Mouse (Mus musculus) neutrophil, adult 5-6 weeks (primary cell): Measurements from ENCODE around the gene Tbc1d15. TPM values are rescaled to one million over a fixed set of nuclear protein-coding genes. Genes with fewer than 3 reads are reported as not detected.

Experiments
- ATAC-seq: fragments of 151-379, 151-347 bp; 2 replicates; pipeline ENCODE4 v1.8.0; 2017; ENCODE audit warnings: mild to moderate bottlenecking, moderate TSS enrichment; ENCODE audit not compliant: insufficient number of reproducible peaks, poor library complexity, low FRiP score, severe bottlenecking; ENCODE audit errors: extremely low read depth
- total RNA-seq: library from RNA; stranded (forward); fragments of 200-1000 nt; gene quantifications from 2 replicates; pipeline ENCODE4 v1.2.3, GENCODE M21; 2017

Gene Tbc1d15
- total RNA-seq, result 113 and 149 TPM in 2 replicates

DNA sequence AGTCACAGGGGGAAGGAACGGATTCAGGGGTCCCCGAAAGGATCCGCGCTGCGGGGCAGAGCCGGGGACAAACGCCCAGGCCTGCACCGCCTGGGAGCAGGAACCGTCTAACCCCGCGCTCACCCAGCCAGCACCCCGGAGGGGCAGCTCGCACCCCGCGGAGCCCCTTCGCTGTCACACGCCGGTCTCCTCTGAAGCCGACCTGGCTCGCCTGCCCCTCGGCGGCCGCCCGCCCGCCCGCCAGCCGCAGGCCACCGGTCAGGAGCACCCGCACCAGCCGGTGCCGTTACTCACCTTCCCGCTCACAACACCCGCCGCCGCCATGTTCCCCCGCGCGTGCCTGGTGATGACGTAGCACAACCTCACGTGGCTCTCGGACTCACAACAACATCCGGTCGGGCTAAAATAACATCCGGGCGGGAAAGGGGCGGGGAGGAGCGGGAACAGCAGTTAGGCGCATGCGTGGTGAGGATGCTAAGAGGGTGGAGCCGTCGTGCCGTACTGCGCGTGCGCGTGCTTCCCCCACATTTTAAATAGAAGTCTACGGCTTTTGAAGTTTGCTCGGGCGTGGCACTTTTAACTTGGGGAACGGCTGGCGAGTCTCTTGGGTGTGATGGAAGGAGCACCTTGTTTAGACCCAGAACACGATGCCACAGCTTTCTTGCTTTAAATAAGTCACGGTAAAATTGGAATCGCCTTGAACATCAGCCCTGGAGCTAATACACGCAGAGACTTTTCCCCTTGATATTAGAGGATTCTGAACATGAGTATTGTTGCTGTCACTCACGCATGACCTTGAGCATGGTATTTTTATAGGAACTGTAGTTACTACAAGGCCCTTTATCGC is at the start of gene Tbc1d15:
TSS of gene Tbc1d15 (minus strand) at position 380 of the 847 bp plus-strand sequence.
- peak; percentile 91 for ATAC-seq

DNA sequence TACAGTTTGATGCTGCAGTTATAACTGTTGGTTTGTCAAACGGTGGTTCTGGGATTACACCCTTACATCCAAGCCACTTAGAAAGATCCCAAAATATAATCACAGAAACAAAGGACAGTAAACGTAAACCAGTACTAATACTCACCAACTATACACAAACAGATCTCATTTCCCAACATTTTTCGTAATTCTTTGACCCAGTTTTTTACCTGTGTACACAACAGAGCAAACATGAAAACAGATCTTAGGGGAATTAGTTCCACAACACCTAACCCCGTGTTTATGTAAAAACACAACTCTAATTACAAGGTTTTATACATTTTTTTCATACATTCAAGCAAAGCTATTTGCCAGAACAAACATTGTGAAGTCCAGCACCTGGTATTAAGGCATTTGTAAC is 47.4 kb upstream of the Tbc1d15 start:
- ATAC-seq, result no peak

DNA sequence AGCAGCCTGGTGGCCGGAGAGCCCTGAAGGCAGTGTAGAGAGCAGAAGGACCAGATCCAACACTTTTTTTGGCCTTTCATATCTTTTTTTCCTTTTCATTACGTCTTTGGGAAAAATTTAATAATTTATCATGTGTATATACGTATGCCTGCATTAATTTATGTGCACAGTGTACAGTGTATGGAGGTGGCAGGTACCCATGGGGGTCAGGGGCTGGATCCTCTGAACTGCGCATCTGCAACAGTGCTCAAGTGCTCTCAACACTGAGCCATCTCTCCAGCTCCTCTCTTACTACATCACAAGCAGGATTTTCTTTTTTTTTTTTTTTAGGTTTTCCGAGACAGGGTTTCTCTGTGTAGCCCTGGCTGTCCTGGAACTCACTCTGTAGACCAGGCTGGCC is 46.3 kb upstream of the Tbc1d15 start:
- ATAC-seq, result no peak

DNA sequence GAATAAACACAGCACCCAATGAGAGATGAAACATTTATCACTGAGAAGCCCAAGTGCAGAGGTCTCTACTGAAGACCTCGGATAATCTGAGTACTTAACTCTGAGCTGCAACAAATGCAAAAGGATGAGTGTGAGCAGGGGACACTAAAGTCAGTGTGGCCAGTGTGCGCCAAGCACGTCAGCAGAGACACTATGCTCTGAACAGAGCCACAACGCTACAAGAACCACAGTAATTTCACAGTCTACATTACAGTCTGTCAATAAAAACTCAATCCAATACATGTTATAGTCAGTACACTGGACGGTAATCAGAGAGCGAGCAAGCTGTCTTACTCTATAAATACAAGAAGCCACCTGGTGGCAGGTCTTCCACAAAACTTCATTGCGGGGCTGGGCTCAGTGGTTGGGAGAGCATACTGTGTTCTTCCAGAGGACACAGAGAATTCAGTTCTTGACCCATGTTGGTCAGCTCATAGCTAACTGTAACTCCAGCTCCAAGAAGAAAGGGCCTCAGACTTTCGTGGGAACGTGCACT is 45.2 kb upstream of the Tbc1d15 start:
- no peak for ATAC-seq

DNA sequence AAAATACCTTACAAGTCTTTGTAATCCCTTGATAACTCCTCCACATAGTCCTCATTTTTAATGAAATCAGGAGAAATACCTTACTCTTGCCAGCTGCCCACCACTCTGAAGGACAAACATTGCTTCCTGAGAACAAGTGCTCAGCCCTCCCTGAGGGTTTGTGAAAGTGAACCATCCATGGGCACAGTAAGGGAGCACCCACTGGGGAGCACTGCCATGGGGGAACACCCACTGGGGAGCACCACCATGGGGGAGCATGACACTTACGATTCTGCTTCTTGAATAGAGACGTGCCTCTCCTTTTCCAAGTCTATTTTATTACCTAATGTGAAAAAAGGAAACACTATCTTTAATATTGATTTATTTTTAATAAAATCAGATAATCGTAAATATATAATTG is 43.9 kb upstream of the Tbc1d15 start:
- ATAC-seq, result no peak

DNA sequence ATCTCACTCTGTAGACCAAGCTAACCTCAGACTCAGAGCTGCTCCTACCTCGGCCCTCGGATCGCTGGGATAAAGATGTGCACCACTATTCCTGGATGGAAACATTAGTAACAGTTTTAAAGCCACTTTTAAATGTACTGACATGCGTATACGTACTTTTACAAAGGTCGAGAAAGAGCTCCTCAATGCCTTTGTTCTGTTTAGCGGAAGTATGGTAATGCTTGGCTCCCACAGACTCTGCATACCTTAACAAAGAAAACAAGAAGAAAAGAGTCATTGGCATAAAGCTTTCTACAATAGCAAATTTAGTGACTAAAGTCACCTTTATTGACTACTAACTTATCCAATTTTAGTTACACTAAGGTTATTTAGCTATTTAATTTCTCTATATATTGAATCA is 43.4 kb upstream of the Tbc1d15 start:
- no peak for ATAC-seq

DNA sequence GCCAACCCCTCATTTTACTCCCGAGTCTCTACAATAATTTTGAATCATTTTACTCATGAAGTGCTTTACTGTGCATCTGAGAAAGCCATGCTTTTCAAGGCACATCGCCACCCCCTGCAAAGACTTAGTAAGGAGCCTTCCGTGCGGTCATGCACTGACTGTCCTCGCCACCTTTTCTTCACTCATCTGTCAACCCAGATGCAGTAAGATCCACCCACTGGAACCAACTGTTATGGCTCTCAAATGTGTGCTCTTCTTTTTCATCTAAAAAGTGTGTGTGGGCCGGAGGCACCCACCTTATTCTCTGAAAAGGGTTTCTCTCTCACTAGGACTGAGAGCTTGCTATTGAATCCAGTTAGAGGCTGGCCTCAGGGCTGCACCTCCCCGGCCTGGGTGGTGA is 42.7 kb upstream of the Tbc1d15 start:
- no peak for ATAC-seq

DNA sequence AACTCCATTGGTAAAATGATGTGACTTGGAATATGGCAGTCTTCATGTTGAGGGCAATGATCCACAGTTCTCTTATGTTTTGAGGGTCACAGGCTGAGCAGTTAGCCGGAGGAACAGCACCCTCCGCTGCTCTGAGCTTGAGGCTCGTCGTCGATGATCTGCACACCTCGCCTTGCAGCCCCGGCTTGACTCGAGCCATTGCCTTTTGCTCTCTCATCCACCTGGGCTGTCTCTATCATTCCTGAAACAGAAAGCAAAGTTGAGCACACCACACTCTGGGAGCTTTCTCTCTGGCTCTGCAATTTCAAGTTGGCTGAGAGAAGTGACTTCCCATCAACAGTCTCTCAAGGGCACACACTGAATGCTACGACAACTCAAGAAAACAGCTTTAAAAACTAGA is 39.4 kb upstream of the Tbc1d15 start:
- no peak for ATAC-seq

DNA sequence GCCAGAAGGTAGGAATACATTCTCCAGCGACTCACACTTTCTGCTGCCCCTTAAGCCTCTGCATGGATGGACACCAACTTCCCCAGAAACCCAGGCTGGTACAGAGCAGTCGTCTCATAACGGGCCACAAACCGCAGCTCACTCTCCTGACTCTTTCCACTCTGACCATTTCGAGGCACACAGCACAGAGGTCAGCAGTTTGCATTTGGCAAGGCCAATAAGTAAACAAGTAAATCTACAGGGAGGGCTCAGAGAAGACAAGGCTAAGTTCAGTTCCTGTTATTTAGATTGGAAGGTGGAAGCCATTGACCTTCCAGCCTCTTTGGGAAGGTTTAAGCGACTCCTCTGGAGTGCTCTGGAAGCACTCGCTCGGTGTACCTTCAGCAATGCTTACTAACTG is 37.6 kb upstream of the Tbc1d15 start:
- ATAC-seq, result no peak

DNA sequence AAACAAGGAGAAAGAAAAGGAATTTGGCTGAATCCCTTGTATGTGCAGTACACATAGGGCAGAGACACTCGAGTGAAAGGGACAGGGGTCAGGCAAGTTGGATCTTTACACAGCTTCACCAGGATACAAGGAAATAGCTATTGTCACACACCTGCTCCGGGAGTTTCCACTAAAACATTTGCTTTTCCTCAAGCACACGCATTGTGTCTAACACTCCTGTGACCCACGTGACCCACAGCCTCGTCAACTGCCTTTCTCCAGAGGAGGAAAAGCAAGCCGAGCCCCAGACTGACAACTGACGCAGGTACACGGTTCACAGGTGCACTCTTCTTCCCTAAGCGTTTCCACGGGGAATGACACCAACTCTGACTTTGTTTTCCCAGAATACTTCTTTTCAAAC is 32.9 kb upstream of the Tbc1d15 start:
- no peak for ATAC-seq

DNA sequence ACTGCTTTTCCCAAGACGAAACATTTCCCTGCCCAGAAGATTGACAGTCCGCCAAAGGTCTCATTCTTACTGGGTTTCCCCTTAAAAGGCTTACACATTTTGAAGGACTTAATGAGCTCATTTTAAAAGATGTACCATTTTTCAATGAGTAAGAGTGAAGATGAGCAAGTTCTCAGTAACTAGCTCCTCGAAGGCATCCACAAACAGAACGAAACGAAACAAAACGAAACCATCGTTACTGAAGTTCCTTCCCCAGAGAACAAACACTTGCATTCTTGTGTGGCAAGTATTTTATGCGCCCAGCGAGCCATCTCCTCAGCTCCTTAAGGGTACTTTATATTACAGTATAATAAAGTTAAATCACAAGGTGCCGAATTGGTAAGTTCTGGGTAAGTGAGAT is 30.1 kb upstream of the Tbc1d15 start:
- no peak for ATAC-seq

DNA sequence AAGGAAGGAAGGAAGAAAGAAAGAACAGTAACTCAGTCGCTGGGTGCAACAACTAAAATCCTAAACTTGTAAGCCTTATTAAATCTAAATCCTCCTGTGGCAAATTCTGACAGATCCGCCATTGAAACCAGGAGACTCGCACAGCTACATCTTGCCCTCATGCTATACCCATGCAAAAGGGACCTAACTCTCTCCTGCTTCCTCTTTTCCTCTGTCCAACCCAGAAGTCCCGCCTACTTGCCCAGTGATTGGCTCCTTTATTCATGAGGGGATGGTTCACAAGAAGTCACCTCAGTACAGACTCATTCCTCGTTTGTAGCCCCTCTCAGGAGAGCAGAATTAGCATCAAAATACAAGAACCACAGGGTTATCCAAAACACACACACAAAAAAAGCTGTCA is 20.4 kb upstream of the Tbc1d15 start:
- ATAC-seq, result no peak

DNA sequence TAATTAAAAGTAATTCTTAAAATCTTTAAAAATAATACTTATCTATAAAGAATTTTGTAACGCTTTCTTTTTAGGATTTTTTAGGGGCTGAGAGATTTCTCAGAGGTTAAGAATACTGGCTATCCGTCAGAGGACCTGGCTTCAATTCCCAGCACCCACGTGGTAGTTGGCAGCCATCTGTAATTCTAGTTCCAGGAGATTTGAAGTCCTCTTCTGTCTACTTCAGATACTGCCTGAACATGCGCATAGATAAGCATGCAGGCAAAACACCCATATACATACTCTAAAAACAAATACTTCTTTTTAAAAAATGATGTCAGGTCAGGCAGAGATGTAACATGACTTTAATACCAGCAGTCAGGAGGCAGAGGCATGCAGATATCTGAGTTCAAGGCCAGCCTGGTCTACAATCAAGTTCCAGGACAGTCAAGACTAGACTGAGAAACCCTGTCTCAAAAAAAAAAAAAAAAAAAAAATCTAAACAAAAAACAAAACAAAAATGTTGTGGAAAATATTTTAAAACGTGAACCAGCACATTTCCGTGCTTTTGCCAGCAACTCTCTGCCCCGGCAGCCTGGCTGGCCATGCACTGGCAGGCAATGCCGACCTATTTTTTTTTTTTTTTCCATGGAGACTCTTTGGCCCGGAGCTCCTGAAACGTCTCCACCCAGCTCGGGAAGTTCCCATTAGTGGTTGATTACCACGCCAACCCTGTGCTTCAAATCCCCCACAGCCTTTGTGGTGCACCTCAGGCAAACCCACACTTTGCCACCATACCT is 19.5 kb upstream of the Tbc1d15 start:
- ATAC-seq, result no peak

DNA sequence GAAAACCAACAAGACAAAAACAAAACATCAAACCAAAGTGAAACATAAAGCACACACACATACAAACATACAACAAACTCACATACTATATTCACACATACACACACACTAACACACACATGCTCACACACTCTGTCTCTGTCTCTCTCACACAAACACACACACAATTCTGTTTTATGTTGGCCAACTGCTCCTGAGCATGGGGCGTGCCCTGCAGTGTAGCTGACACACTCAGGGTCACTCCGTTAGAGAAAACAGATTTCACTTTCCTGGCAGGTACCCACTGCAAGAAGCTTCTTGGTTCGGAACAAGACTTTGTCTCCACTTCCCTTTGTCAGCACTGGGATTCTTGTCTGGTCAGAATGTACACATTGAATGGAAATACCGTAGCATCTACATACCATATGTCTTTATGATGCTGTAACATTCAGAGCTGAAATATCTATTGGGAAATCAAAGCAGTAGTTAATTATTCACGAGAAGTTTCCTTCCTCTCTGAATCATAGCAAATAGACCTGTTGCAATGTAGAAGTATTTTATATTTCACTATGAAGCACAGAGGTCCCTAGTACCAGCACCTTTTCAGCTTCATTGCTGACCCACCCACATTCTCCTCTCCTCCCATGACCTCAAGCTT is 11.8 kb upstream of the Tbc1d15 start:
- ATAC-seq, result no peak

DNA sequence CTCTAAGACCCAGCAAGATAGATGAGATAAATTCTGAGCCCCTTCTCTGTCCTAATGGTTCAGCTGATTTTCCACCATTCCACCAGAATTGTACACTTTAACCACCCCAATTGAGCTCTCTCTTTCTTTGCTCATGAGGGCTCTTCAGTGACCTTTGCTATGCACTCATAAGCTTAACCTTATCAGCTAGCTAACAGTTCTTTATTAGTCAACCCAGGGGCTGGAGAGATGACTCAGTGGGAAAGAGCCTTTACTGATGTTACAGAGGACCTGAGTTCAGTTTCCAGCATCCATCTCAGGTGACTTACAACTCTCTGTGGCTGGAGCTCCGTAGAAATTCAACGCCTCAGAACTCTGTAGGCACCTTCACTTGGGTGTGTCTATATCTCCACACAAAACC is 11.0 kb upstream of the Tbc1d15 start:
- no peak for ATAC-seq

DNA sequence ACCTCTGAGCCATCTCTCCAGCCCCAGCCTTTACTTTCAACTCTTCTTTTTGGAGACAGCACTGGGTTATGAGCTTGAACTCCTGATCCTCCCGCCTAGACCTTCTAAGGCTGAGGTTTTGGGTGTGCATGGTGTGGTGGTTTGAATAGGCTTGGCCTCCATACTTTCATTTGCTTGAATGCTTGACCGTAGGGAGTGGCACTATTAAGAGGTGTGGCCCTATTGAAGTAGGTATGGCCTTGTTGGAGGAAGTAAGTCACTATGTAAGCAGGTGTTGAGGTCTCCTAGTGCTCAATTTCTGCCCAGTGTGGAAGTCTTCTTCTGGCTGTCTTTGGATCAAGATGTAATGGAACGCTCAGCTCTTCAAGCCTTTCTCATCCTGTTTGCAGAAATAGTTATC is 10.2 kb upstream of the Tbc1d15 start:
- ATAC-seq, result no peak

DNA sequence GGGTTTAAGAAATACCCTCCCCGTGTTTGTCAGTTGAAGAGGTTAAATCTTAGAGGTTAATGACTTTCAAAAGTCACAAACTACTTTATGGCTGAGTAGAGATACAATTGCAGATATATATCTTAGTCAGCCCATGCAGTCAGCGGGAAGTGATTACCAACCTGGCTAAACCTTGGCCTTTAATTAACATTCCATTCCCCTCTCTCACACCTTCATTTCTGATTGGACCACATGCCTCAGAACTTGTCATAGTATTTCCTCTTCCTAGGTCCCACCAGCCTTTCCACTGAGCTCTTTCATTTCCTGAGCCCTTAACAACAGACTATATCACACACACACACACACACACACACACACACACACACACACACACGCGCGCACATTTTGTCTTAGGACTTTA is 4.9 kb upstream of the Tbc1d15 start:
- no peak for ATAC-seq

DNA sequence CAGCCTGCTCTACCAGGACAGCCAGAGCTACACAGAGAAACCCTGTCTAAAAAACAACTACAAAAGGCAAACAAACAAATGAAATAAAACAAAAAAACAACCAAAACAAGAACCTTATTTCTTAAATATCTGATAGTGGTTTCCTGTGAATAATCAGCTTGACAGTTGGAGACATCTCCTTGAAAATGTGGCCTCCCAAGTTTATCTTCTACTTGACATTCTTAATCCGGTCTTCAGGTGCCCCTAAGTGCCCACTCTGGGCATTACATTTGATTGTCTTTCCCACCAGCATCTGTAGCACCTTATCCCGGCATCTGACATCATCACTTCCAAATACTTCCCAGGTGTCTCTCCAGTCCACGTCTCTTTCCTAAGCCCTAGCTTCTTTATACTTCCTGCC is 2.3 kb upstream of the Tbc1d15 start:
- ATAC-seq, result no peak

DNA sequence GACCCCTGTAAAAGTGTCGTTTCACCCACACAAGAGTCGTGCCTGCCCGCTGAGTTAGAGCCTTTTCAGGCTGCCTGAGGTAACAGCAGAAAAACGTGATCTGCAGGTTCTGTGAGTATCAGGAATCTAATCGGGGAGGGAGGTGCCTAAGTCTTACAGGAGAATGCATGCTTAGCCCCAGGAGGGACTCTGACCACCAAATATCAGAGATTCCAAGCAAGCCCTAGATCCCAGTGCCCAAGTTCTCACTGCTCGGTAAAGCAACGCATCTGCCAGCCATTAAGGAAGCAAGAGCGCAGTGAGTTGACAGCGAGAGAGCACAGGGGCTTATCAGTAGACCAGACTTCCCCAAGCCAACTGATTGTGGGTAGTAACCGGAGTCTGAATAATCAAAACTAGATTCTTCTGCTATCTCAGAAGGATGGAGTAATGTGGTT is 1.1 kb upstream of the Tbc1d15 start:
- no peak for ATAC-seq
